Mouse (Mus musculus) small intestine, adult 2 months (tissue): ENCODE results near the gene Hist1h2bf.

Experiments used
- CTCF ChIP-seq: fragments of 200-500 bp; IDR thresholded peaks from 2 replicates; pipeline ENCODE4 v1.5.1; 2012; ENCODE audit warnings: low read depth, mild to moderate bottlenecking, control low read depth, inconsistent platforms, low read length, moderate library complexity, mixed read lengths; ENCODE audit not compliant: insufficient replicate concordance, insufficient read length; ENCODE audit errors: extremely low read depth
- POLR2A ChIP-seq: fragments of 200-500 bp; IDR thresholded peaks from 2 replicates; pipeline ENCODE4 v1.6.1; 2012; ENCODE audit warnings: low read depth, mild to moderate bottlenecking, control low read depth, inconsistent platforms, low read length, moderate library complexity

DNA sequence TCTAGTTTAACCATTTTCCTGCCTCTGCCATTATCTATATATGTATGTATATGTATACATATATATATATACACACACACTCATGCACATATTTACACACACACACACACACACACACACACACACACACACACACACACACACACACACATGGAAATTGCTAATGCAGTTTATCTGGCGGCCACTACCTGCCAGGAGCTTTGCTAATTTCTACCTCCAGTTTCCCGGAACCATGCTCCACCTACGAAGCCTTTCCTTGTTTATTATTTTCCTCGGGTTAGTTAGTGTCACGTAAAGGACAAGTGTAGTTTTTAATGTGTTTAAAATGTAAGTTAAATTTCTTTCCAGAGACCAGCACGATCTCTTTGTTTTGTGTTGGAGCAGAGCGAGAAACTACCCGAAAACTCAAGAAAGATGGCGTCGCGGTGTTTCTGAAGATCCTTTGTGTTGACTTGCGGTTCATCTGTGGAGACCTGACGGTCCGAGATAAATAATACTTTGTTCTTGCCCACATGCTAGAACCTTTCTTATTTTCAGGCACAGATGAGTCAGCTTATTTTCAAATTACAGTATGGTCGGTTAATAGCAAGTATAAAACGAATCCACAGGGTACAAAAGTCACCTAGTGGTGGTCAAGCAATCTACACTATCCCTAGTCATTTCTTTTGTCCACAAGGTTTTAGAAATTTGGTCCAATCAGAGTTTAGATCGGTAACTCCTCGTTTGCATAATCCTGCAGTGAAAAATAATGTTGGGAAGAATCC, 11.1 kb downstream of the Hist1h2bf start:
- no peak for TF ChIP-seq POLR2A
- TF ChIP-seq CTCF = no peak
